Mouse (Mus musculus): Measurements from ENCODE around the gene Igfbp5. TPM values are rescaled to one million over a fixed set of nuclear protein-coding genes. Genes with fewer than 3 reads are reported as not detected.

Gene Igfbp5
- total RNA-seq, 2 experiments from 2014 or later, result 2.3 to 2.5 TPM

DNA sequence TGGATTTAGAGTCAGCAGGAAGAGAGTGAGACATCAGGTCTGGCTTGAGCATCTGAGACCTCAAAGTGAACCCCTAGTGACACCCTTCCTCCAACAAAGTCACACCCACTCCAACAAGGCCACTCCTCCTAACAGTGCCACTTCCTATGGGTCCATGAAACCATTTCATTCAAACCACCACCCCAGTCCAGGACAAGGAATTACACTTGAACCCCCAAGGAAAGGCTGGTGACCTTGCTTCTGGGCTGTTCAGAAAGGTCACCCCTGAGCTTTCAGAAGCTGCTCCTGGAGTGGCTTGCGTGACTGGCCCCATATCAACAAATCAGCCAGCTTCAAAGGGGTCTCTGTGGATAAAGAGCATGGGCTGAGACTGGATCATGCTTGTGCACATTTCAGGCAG, 20.9 kb downstream of the Igfbp5 start:
- no peak for ATAC-seq (replicated peaks; ENCODE audit: low FRiP score, poor library complexity, severe bottlenecking)

DNA sequence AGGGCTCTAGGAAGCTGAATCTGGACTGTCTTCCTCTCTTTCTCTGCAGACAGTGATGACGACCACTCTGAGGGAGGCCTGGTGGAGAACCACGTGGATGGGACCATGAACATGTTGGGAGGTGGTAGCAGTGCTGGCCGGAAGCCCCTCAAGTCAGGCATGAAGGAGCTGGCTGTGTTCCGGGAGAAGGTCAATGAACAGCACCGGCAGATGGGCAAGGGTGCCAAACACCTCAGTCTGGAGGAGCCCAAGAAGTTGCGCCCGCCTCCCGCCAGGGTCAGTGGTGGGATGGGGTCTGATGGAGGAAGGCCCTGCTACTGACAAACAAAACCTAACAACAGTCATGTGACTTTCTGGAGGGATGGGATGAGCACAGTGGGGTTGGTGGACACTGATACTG, 25.6 kb downstream of the Igfbp5 start:
- no peak for ATAC-seq (replicated peaks; ENCODE audit: low FRiP score, poor library complexity, severe bottlenecking)

DNA sequence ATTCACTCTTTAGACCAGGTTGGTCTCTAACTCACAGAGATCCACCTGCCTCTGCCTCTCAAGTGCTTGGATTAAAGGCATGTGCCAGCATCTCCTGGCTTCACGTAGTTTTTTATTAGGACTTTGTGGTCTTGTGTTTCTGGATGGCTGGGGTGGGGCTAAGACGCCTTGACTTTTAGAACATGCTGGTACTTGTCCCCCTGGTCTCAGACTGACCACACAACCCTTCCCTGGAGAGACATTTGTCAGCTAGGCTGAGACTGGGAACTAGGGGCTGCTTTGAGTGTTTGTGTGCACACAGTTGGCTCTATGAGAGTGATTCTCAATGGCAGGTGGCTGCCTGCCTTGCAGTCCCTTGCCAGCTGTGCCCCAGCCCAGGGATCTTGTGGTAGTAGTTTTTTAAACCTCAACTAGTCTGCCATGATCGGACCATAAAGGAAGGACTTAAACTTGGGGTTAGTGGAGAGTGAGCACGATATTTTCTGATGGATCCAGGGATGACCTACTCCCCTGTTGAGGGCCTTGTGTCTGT, 26.8 kb downstream of the Igfbp5 start:
- ATAC-seq (replicated peaks; ENCODE audit: low FRiP score, poor library complexity, severe bottlenecking), result no peak

DNA sequence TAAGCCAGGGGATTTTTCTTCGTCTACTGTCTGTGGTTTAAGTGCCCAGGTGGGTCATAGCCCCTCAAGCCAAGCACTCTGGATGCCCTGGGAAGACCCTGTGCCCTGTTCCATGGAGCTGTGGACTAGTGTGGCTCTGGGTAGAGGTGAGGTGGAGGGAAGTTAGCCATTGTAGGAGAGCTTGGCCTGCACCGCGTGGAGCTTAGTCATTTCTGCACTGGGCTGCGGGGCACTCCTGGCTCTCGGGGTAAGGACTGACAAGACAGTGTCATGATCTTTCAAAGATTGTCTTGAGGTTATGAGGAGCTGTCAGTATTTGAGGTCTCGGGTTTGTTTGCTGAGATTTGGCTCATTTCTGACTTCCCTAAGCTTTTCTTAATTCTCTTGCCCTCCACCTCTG, 30.0 kb downstream of the Igfbp5 start:
- no peak for ATAC-seq (replicated peaks; ENCODE audit: low FRiP score, poor library complexity, severe bottlenecking)

DNA sequence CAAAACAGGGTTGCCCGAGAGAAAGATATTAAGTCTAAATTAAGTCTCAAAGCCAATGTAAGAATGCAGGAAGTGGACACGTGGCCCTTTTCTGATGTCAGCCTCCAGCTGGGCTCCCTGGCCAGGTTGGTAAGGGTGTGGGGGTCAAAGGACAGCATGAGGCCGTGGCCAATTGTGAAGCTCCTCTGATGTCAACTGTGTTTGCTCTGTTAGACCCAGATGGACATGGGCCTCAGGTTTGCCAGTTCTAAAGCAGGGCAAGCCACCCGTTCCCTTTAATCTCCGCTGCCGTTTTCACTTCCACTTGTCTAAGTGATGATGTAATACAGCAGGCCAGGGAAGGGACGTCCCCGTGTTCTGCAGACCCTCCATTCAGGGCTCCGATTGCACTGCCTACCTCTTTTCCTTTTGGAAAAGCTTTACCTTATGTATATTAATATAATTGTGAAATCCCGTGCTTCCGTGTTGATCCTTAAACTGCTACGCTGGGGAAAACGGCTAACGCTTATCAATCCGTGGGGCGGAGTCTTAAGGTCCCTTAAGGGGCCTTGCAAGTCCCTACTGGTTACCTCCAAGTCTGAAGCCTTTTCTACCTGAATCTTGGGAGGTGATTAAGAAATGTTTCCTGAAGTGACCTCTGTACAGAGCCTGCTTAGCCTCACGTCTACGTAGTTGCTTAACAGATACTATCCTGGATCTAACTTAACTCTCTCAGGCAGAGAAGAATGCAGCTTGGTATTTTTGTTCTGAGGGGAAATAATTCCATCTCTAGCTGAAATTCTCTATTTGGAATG, 31.8 kb downstream of the Igfbp5 start:
- ATAC-seq (replicated peaks; ENCODE audit: low FRiP score, poor library complexity, severe bottlenecking), result no peak

DNA sequence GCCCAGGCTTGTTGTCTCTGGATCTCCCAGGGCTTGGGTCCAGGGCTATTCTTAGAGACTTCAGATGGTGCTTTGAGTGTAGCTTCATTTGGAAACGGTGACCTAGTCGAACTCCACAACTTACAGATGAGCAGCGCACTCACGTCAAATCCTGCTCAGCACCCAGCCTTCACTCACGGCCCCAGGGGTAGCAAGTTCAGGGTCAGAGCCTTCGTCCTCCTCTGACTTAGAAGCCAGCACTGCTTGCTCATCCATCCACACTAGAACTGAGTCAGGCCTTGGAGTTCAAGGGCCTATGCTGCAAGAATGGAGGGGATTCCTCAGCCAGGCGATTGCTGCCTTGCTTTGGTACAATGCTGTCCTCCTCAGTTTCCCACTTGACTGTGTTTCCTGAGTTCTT, 34.9 kb downstream of the Igfbp5 start:
- ATAC-seq (replicated peaks; ENCODE audit: low FRiP score, poor library complexity, severe bottlenecking), result no peak

DNA sequence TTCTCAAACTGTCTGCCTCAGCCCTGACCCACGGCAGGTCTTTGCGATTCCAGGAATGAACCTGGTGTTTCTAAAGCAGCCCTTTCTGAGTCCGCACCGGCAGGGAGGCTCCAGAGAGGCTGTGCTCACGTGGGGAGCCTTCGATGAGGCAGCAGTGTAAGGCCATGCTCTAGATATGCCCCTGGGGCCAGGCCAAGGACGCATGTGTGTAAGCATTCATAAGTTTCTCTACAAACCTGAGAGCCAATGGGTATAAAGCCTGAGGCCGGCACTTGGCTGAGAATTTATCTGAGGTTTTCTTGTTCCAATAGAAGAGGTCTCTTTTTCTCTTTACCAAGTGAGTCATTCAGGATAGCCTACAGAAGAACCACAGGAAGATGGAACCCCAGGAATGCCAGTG, 35.3 kb downstream of the Igfbp5 start:
- ATAC-seq (replicated peaks; ENCODE audit: low FRiP score, poor library complexity, severe bottlenecking), result no peak

DNA sequence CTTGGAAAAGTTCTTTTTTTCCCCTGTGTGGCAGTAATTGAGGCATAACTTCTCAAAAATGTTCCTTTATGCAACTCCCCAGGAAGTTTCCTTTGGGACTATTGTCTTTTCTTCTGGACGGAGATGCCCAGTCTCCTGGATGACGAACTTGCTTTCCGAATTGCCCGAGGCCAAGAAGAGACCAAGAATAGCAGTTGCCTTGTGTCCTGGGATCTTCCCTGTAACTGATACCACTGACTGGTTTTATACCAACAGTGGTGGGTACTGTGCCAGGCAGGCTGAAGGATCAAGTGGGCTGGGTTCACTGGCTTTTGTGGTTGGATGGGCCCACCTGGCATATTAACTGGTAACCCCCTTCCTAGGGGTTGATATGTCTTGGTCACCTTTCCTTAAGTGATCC, 41.1 kb downstream of the Igfbp5 start:
- no peak for ATAC-seq (replicated peaks; ENCODE audit: low FRiP score, poor library complexity, severe bottlenecking)

DNA sequence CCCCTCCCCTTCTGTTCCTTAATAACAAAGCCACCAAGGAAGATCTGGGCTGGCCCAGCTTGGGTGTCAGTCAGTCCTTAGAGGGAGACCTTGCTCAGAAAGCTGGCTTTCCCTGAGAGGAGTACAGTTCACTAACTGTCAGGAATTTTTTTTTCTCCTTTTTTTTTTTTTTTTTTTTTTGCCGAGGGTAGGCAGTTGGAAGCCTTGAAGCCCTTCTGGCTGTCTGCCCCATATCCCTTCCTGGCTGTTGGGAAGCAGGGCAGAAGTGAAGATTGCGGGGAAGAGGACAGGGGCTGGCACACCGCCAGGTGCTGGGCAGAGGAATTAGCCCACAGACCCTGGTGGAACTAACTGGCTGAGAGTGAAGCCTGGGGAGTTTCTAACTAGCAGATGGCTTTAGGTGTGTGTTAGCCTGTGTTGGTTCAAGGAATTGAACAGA, 42.0 kb downstream of the Igfbp5 start:
- no peak for ATAC-seq (replicated peaks; ENCODE audit: low FRiP score, poor library complexity, severe bottlenecking)

DNA sequence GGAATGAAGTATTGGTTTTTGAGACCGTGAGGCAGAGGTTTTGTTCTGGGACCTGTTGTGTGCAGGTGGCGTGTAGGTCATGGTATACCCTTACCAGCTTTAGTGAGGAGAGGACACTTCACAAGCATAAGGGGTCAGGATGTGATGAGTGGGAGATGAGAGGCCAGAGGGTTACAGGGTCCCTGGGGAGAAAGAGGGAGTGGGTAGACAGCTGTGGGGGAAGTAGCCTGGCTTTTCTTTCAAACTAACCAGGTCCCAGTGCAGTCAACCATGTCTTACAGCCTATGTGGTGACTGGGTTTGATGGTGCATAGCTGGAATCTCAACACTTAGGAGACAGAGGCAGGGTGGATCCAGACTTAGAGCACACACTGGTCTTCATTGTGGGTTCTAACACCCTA, 44.2 kb downstream of the Igfbp5 start:
- ATAC-seq (replicated peaks; ENCODE audit: low FRiP score, poor library complexity, severe bottlenecking), result no peak

DNA sequence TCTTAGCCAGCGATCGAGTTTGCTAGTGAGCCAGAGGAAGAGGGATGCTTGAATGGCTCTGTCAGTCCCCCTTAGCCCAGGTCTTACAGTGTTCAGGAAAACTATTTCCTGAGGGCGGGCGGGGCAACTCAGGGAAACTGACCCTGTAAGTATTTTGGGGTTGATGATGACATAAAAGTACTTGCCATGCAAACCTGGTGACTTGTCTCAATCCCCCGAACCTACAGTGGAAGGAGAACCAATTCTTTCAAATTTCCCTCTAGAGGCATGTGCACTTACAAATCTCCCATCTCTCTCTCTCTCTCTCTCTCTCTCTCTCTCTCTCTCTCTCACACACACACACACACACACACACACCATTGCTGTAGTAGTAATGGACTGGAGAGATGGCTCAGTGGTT, 45.8 kb downstream of the Igfbp5 start:
- ATAC-seq (replicated peaks; ENCODE audit: low FRiP score, poor library complexity, severe bottlenecking), result no peak

DNA sequence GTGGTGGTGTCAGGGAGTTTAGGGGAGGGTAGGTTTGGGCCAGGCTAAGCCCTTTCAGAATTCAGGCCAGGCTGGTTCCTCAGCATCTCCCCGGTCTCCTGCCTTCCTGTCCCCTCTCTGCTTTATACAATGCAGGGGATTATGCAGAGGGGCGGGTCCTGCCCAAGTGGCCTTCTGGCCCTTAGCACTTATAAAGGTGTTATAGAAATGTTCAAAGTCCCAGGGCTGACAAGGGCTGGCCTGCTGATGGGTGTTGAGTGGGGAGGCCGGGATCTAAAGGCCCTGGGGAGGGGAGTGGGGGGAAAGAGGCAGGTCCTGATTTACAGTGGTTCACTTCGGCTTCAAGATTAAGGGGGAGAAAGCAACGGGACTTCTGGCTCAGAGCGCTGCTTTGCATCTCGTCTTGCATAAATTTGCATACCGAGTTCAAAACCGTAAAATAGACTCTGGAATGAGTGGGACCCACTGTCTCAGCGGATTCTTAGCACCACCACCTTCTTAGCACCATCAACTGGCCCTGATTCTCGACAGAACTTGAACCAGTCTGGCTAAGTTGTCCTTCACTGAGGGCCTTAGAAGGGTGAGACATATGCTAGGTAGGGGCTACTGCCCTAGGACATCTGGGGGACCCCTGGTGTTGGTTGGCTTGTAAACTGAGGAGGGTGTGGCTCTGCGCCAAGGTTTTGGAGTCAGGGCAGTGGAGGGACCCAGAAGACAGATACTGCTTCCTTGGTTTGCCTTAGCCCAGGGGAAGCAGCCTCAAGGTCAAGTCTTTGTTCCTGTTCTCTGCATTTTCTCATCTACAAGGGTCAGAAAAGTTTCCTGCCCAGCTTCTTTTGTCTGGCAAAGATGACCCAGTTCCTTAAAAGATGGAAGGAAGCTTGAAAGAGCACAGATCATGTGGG, 47.0 kb downstream of the Igfbp5 start:
- ATAC-seq (replicated peaks; ENCODE audit: low FRiP score, poor library complexity, severe bottlenecking), result no peak

DNA sequence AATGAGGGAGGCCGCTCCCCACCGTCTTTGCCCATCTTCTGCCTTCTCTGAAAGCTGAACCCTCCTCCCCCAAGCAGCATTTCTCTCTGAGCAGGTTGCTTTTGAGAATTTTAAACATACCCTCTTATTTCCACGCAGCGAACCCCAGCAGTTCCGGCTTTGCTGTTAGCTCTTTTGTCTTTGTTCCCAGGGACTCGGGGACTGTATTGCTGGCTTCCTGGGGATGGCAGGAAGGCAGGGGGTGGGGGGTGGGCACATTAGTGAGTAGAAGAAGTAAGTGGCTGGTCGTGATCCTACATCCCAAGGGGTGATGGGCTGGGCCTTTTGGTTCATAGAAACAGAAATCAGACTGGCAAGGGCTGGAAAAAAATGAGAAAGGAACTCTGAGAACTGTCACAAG, 47.8 kb downstream of the Igfbp5 start:
- no peak for ATAC-seq (replicated peaks; ENCODE audit: low FRiP score, poor library complexity, severe bottlenecking)

DNA sequence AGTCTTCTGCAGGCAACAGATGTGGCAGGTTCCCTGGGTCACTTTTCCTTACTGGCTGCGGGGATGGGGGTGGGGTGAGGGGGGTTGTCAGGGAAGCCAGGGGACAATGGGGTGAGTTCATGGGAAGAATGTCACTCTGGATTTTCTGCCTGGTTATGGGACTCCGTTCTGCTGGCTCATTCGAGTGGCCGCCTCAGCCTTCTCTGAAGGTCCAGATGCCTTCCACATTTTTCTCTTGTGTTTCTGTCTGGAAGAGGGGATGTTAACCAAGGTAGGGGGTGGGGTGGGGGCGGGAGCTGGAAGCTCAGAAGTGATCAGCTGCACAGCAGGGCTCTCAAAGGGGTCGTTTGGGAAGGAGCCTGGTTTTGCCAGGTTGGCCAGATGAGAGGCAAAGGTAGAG, 48.2 kb downstream of the Igfbp5 start:
- no peak for ATAC-seq (replicated peaks; ENCODE audit: low FRiP score, poor library complexity, severe bottlenecking)

DNA sequence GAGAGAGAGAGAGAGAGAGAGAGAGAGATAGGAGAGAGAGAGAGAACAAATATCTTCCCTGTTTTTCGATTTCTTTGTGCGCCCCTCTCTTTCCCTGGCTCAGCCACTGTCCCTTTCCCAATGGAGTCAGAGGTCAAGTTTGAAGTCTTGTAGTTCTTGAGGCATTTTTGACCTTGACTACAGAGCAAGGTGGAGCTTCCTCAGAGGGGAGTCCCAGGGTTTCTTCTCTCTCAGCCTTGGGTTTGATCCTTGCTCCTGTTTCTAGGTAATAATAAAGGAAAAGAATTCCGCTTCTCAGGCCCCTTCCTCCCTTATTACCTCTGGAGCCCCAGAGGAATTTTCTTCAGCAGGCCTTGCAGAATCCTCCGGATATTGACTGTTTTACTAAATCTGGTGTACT, 48.8 kb downstream of the Igfbp5 start:
- no peak for ATAC-seq (replicated peaks; ENCODE audit: low FRiP score, poor library complexity, severe bottlenecking)

DNA sequence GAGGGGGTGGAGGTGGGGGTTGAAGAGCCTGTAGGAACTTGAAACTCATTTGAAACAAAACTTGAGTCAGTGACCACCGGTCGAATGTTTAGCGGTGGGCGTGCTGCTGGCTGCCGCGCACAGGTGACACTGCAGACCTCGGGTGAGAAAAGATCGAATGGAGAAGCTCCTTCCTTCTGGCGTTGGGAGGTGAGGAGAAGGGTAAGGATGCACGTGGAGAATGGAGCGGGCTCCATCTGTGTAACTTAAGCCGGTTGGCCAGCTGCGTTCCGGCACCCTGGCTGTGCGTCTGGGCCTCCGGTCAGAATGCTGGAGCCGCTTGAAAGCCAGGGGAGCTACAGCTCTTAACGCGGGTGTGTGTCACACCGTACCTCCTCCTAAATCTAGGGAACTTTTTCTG, 49.4 kb downstream of the Igfbp5 start:
- ATAC-seq (replicated peaks; ENCODE audit: low FRiP score, poor library complexity, severe bottlenecking), result no peak

DNA sequence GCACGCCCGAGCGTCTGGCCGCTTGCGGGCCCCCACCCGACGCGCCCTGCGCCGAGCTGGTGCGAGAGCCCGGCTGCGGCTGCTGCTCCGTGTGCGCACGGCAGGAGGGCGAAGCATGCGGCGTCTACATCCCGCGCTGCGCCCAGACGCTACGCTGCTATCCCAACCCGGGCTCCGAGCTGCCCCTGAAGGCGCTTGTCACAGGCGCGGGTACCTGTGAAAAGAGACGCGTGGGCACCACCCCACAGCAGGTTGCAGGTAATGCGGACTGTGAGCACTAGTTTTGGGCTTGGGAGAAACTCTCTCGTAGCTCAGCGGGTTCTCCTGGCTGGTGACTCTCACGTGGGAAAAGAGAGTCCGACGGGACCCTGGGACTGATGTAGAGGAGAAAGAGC, 50.0 kb downstream of the Igfbp5 start:
- no peak for ATAC-seq (replicated peaks; ENCODE audit: low FRiP score, poor library complexity, severe bottlenecking)

DNA sequence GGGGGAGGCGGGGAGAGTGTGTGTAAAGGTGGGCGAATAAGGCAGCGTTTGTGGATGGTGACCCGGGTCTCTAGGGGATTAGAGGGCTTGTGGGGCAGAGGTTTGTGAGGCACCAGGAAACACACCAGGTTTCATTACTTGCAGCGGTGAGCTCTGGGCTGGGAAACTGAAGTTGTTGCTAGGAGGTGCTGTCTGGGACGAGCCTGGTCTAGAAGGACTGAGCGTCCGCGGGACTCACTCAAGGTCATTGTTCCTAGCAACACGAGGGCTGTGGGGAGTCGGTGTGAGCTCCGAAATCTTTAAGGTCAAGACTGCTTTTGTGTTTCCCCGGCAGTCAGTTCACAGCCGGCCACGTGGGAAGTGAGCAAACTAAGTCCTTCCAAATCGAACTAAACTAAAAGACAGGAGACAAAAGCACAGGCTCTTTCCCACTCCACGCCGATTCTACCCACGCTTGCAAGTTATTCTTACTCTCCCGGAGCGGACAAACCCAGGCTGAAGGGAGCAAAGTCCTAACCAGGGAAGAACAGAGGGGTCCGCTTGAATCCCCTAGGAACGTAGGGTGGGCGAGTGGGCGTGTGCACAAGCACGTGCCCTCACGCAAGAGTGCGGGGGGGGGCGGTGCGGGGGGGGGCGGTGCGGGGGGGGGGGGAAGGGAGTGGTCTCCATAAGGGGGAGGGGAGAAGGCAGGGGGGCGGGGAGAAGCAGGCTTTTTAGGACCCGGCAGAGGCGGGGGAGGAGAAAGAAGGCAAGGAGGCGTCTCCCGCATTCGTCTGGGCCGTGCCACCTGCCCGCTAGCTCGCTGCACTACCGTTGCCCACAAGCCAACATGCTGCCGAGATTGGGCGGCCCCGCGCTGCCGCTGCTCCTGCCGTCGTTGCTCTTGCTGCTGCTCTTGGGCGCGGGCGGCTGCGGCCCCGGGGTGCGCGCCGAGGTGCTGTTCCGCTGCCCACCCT, 50.7 kb downstream of the Igfbp5 start, which contains the start of gene Igfbp2:
Igfbp2 (plus strand) TSS at position 753 of the 956 bp plus-strand sequence.
- ATAC-seq (replicated peaks; ENCODE audit: low FRiP score, poor library complexity, severe bottlenecking), result no peak

DNA sequence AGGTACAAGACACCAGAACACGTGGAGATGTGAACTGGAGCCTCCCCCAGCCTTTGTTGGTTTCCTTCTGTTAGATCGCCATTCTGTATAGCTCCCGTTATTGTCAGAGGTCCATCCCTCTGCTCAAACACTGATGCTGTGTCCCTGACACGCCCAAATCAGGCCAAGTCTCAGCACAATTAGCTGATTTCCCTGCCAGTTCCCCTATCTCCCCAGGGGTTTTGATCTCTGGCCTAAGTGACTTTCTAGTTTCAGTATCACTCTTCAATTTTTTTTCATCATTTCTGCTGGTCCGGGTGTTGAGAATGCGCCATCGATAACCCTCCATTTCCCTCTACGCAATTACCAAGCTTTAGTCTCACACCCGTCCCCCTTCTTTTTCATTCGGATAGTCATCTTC, 51.8 kb downstream of the Igfbp5 start:
- ATAC-seq (replicated peaks; ENCODE audit: low FRiP score, poor library complexity, severe bottlenecking), result no peak

DNA sequence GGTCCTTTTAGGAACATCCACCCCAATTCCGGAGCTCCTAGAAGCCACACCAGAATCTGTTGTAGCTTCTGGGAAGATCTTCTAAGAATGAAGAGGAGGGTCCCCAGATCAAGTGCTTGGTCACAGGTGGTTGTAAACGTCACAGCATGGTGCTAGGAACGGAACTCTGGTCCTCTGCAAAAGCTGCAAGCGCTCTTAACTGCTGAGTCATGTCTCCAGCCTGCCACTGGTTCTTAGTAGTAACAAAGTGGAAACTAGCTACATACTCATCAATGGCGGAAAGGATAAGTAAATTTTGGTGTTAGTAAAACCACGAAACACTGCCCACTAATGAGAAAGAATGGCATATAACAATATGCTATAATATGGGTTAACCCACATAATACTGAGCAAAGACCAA, 54.7 kb downstream of the Igfbp5 start:
- ATAC-seq (replicated peaks; ENCODE audit: low FRiP score, poor library complexity, severe bottlenecking), result no peak

Measured in erythroblast, adult 5-6 weeks (primary cell).